Mouse (Mus musculus) liver, adult 2 months (tissue): ENCODE measurements around the gene Dusp18. TPM values are rescaled to one million over a fixed set of nuclear protein-coding genes. Genes with fewer than 3 reads are reported as not detected.
A peak's percentile ranks its signal among the peaks of the same experiment; 100 is the strongest.

Experiments used
- DNase-seq: peaks from one replicate; pipeline ENCODE4 v3.0.0-alpha.2; 2011; ENCODE audit warnings: low read depth, low spot score; ENCODE audit errors: extremely low read depth
- H3K27ac ChIP-seq: fragments of 200-500 bp; replicated peaks from 2 replicates; pipeline ENCODE4 v1.5.1; 2012; ENCODE audit warnings: low read depth, mild to moderate bottlenecking, control low read depth, inconsistent platforms, low read length; ENCODE audit not compliant: insufficient read depth
- H3K27me3 ChIP-seq: fragments of 200-500 bp; 2 replicates; pipeline ENCODE4 v1.6.1; 2012; ENCODE audit warnings: mild to moderate bottlenecking, moderate library complexity, low read length, inconsistent platforms; ENCODE audit not compliant: control insufficient read depth, insufficient read depth
- H3K36me3 ChIP-seq: fragments of 200-500 bp; 2 replicates; pipeline ENCODE4 v1.6.1; 2012; ENCODE audit warnings: low read length, inconsistent platforms; ENCODE audit not compliant: control insufficient read depth, insufficient read depth
- H3K4me1 ChIP-seq: fragments of 200-500 bp; 2 replicates; pipeline ENCODE4 v1.6.1; 2011; ENCODE audit warnings: low read length; ENCODE audit not compliant: control insufficient read depth, insufficient read depth
- H3K4me3 ChIP-seq: fragments of 200-500 bp; 2 replicates; pipeline ENCODE4 v1.5.1; 2011; ENCODE audit warnings: low read depth, mild to moderate bottlenecking, control low read depth, low read length, moderate library complexity; ENCODE audit not compliant: insufficient read depth
- H3K79me2 ChIP-seq: fragments of 200-500 bp; 2 replicates; pipeline ENCODE4 v1.6.1; 2012; ENCODE audit warnings: inconsistent platforms, mild to moderate bottlenecking, low read length, moderate library complexity; ENCODE audit not compliant: control insufficient read depth, insufficient read depth
- H3K9ac ChIP-seq: fragments of 200-500 bp; 2 replicates; pipeline ENCODE4 v1.6.1; 2012; ENCODE audit warnings: low read depth, mild to moderate bottlenecking, control low read depth, inconsistent platforms, low read length
- CTCF ChIP-seq: fragments of 200-500 bp; IDR thresholded peaks from 2 replicates; pipeline ENCODE4 v1.5.1; 2011; ENCODE audit warnings: low read depth, low read length, control low read depth
- POLR2A ChIP-seq: fragments of 200-500 bp; IDR thresholded peaks from 2 replicates; pipeline ENCODE4 v1.6.1; 2011; ENCODE audit warnings: low read length, control low read depth; ENCODE audit not compliant: insufficient read depth; ENCODE audit errors: extremely low read depth
- WGBS: fragments of 180-500 bp; shearing (Covaris S2); methylation state at CpG from one replicate; pipeline ENCODE4 v1.1.7; 2018; 5-methylcytosine and 5-hydroxymethylcytosine counted together
- polyA plus RNA-seq: library from polyadenylated mRNA; depleted of rRNA; stranded (reverse); fragments of >200 nt; gene quantifications from 2 replicates; pipeline ENCODE4 v1.2.3, GENCODE M21; 2012
- total RNA-seq: library from RNA; depleted of rRNA; stranded (reverse); fragments of >200 nt; gene quantifications from 2 replicates; pipeline ENCODE4 v1.2.3, GENCODE M21; 2014

Dusp18 gene
- total and polyA plus RNA-seq, 2 experiments: under 0.01 to 0.05 TPM

GRCm38 (mm10) chr11:3913316-3914108 lies 18.5 kb downstream of the Dusp18 start:
- Histone ChIP-seq H3K27me3 (peaks cover 5% of the 10 kb centered on the region), H3K4me3 (peak overlapping the region; percentile 58), H3K9ac (peak overlapping the region; percentile 32), H3K36me3 (no peaks in the 10 kb centered on the region), H3K27ac (no peak overlapping the region), H3K4me1 (peaks cover 3% of the 10 kb centered on the region; the same call in 1 of the 2 replicates), H3K79me2 (no peaks in the 10 kb centered on the region)
- 2% methylated on average over 65 of the region's 65 CpGs for WGBS
- TF ChIP-seq CTCF (no peak), POLR2A (no peak)
- peak; percentile 66 for DNase-seq

GRCm38 (mm10) chr11:3914109-3914840 lies 19.2 kb downstream of the Dusp18 start, which contains the start of gene Slc35e4:
TSS of gene Slc35e4 (minus strand) at chr11:3914664.
- Histone ChIP-seq H3K36me3 (peaks cover 3% of the 10 kb centered on the region; the same call in 1 of the 2 replicates), H3K27ac (no peak within 1 kb of the TSS), H3K27me3 (peaks cover 5% of the 10 kb centered on the region), H3K4me1 (peaks cover 3% of the 10 kb centered on the region; the same call in 1 of the 2 replicates), H3K79me2 (no peaks in the 10 kb centered on the region), H3K4me3 (peak within 1 kb of the TSS; percentile 58), H3K9ac (peak within 1 kb of the TSS; percentile 32)
- peak; percentile 61 for DNase-seq
- TF ChIP-seq POLR2A (no peak), CTCF (peak; percentile 92)
- WGBS: 2% methylated on average over 28 of the region's 28 CpGs

GRCm38 (mm10) chr11:3918738-3919137 lies 23.7 kb downstream of the Dusp18 start:
- no peaks in the 10 kb centered on the region for H3K79me2 ChIP-seq
- H3K4me3 ChIP-seq: no peak overlapping the region
- TF ChIP-seq POLR2A (no peak), CTCF (peak; percentile 51; the same call in 1 of the 2 replicates)
- DNase-seq: no peak
- no peaks in the 10 kb centered on the region for H3K4me1 ChIP-seq
- no peak overlapping the region for H3K27ac ChIP-seq
- no peak overlapping the region for H3K9ac ChIP-seq
- H3K27me3 ChIP-seq: no peaks in the 10 kb centered on the region
- WGBS: 75% methylated on average over 1 of the region's 1 CpGs
- H3K36me3 ChIP-seq: peaks cover 3% of the 10 kb centered on the region; the same call in 1 of the 2 replicates

- no peaks in the 10 kb centered on the region for H3K79me2 ChIP-seq
- H3K4me1 ChIP-seq: no peaks in the 10 kb centered on the region
- 93% methylated on average over 7 of the region's 7 CpGs for WGBS
- no peak for TF ChIP-seq POLR2A
- no peak for TF ChIP-seq CTCF
- no peak overlapping the region for H3K27ac ChIP-seq
- H3K36me3 ChIP-seq: peaks cover 12% of the 10 kb centered on the region
- DNase-seq: no peak
- H3K4me3 ChIP-seq: no peak overlapping the region
- H3K9ac ChIP-seq: no peak overlapping the region
- H3K27me3 ChIP-seq: no peaks in the 10 kb centered on the region
Measured at GRCm38 (mm10) chr11:3920476-3920875, 25.4 kb downstream of the Dusp18 start.

- Histone ChIP-seq H3K4me1 (no peaks in the 10 kb centered on the region), H3K36me3 (peaks cover 18% of the 10 kb centered on the region), H3K4me3 (no peak overlapping the region), H3K27me3 (no peaks in the 10 kb centered on the region), H3K9ac (no peak overlapping the region), H3K79me2 (no peaks in the 10 kb centered on the region), H3K27ac (no peak overlapping the region)
- WGBS: 76% methylated on average over 8 of the region's 8 CpGs
- TF ChIP-seq CTCF (peak; percentile 81), POLR2A (no peak)
- peak; percentile 20 for DNase-seq
Measured at GRCm38 (mm10) chr11:3921281-3921850, 26.3 kb downstream of the Dusp18 start.
